Mouse (Mus musculus) liver, embryonic 12.5 days (tissue): Measurements from ENCODE around the gene Cabp1. TPM values are rescaled to one million over a fixed set of nuclear protein-coding genes. Genes with fewer than 3 reads are reported as not detected.

Experiments used
- ATAC-seq: fragments of 200-750 bp; cut with Nextera tagmentation; 2 replicates; pipeline ENCODE4 v1.8.0; 2017; ENCODE audit warnings: moderate number of reproducible peaks, mild to moderate bottlenecking, moderate library complexity
- H3K27ac ChIP-seq: fragments of 300-500 bp; sonication (generic); 2 replicates; pipeline ENCODE4 v1.5.1; 2016; ENCODE audit warnings: mild to moderate bottlenecking
- H3K27me3 ChIP-seq: fragments of 300-500 bp; sonication (generic); replicated peaks from 2 replicates; pipeline ENCODE4 v1.6.1; 2016; ENCODE audit warnings: mild to moderate bottlenecking, moderate library complexity
- H3K36me3 ChIP-seq: fragments of 300-500 bp; sonication (generic); 2 replicates; pipeline ENCODE4 v1.6.1; 2016; ENCODE audit warnings: mild to moderate bottlenecking, moderate library complexity
- H3K4me1 ChIP-seq: fragments of 300-500 bp; sonication (generic); 2 replicates; pipeline ENCODE4 v1.6.1; 2016
- H3K4me2 ChIP-seq: fragments of 300-500 bp; sonication (generic); 2 replicates; pipeline ENCODE4 v1.6.1; 2016; ENCODE audit warnings: mild to moderate bottlenecking, moderate library complexity
- H3K4me3 ChIP-seq: fragments of 300-500 bp; sonication (generic); 2 replicates; pipeline ENCODE4 v1.5.1; 2016; ENCODE audit warnings: mild to moderate bottlenecking, moderate library complexity
- H3K9ac ChIP-seq: fragments of 300-500 bp; sonication (generic); 2 replicates; pipeline ENCODE4 v1.6.1; 2016; ENCODE audit warnings: mild to moderate bottlenecking, moderate library complexity
- H3K9me3 ChIP-seq: fragments of 300-500 bp; sonication (generic); replicated peaks from 2 replicates; pipeline ENCODE4 v1.6.1; 2016; ENCODE audit warnings: mild to moderate bottlenecking, moderate library complexity
- WGBS: fragments of 180-500 bp; shearing (Covaris S2); methylation state at CpG from one replicate; pipeline ENCODE4 v1.1.7; 2016; ENCODE audit not compliant: insufficient replicate concordance; 5-methylcytosine and 5-hydroxymethylcytosine counted together
- polyA plus RNA-seq: library from polyadenylated mRNA; unstranded; fragments of >200 nt; fragmentation: Nextera tagmentation; extraction: Ambion mirVana; gene quantifications from 2 replicates; pipeline ENCODE4 v1.2.1, GENCODE M21; 2016

Cabp1 gene
- polyA plus RNA-seq = 0.20 and 0.36 TPM in 2 replicates

- H3K36me3 ChIP-seq = no peaks in the 10 kb centered on the region
- peaks cover 15% of the 10 kb centered on the region for H3K4me1 ChIP-seq
- H3K27ac ChIP-seq = no peak within 1 kb of the TSS
- H3K4me2 ChIP-seq = peak within 1 kb of the TSS; percentile 88
- peak within 1 kb of the TSS; percentile 33; the same call in 1 of the 2 replicates for H3K9ac ChIP-seq
- ATAC-seq = 0 out of 2 replicates have a peak, but pooled peaks have one; percentile 27
- H3K9me3 ChIP-seq = no peaks in the 10 kb centered on the region
- peaks cover 94% of the 10 kb centered on the region for H3K27me3 ChIP-seq
- WGBS = under 1% methylated on average over 96 of the region's 116 CpGs
- H3K4me3 ChIP-seq = peak within 1 kb of the TSS; percentile 59
Measured at GRCm38 (mm10) chr5:115193669-115194625, at the start of gene Cabp1. TSS of gene Cabp1 (minus strand) at chr5:115194381.

DNA sequence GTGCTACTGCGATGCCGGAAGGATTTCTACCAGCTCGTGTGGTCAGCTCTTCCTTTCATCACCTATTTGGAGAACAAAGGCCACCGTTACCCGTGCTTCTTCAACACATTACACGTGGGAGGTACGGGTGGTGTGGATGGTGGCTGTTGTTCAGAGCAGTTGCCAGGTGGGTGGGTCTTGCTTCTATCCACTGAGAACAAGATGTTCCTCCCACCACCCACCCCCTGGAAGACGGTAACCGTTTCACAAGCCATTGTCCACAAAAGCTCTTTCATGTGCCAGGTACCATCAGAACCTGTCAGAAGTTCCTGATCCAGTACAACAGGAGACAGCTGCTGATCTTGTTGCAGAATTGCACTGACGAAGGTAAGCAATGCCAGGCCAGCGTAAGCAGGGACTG, 46.0 kb upstream of the Cabp1 start:
- no peak overlapping the region for H3K4me3 ChIP-seq
- H3K4me2 ChIP-seq = no peak overlapping the region
- ATAC-seq = no peak
- H3K36me3 ChIP-seq = peaks cover 58% of the 10 kb centered on the region
- H3K9ac ChIP-seq = no peak overlapping the region
- no peak overlapping the region for H3K27ac ChIP-seq
- peaks cover 6% of the 10 kb centered on the region for H3K27me3 ChIP-seq
- H3K9me3 ChIP-seq = no peaks in the 10 kb centered on the region
- 88% methylated on average over 11 of the region's 11 CpGs for WGBS
- H3K4me1 ChIP-seq = peaks cover 29% of the 10 kb centered on the region

GRCm38 (mm10) chr5:115238729-115239195, 44.6 kb upstream of the Cabp1 start:
- peak overlapping the region; percentile 92 for H3K9ac ChIP-seq
- peaks cover 43% of the 10 kb centered on the region for H3K36me3 ChIP-seq
- H3K4me2 ChIP-seq = peak overlapping the region; percentile 92
- H3K9me3 ChIP-seq = no peaks in the 10 kb centered on the region
- peaks cover 32% of the 10 kb centered on the region for H3K4me1 ChIP-seq
- H3K27me3 ChIP-seq = peaks cover 19% of the 10 kb centered on the region
- peak overlapping the region; percentile 86 for H3K4me3 ChIP-seq
- H3K27ac ChIP-seq = peak overlapping the region; percentile 82
- ATAC-seq = no peak
- WGBS = 4% methylated on average over 11 of the region's 11 CpGs

DNA sequence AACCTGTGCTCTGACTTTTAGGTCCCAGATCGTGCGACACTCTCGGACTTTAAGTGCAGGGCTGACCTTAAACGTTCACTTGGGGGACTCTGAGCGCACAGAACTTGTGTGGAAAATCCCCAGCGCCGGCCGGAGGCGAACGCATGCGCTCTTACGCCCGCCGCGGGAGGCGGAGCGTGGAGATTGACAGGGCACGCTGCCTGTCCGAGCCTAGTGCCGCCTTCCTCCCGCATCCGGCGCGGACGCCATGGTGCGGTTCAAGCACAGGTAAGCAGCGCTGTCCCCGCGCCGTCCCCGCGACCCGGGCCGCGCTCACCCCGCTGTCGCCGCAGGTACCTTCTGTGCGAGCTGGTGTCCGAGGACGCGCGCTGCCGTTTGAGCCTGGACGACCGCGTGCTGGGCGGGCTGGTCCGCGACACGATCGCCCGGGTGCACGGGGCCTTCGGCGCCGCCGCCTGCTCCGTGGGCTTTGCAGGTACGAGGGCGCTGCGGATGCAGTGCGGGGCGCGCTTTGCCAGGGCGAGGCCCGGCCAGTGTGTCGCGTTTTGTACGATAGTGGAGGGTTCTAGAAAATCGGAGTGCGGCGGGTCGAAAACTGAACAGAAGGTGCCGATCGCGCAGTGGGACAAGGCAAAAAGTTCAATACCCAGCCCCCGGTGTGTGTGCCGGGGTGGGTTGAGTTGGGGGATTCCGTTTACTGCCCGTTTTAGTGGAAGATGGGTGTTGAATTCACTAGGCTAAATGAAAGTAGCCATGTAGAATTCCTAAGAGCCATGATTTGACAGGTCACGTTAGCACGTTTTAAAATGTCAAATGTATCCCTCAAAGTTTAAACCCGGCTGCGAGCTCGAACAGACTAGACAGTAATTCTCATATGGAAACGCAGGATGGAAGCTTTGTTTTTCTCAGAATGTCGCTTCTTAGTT, 43.9 kb upstream of the Cabp1 start:
- ATAC-seq = peak; percentile 90
- peak overlapping the region; percentile 92 for H3K4me2 ChIP-seq
- peak overlapping the region; percentile 82 for H3K27ac ChIP-seq
- H3K36me3 ChIP-seq = peaks cover 36% of the 10 kb centered on the region
- peak overlapping the region; percentile 86 for H3K4me3 ChIP-seq
- under 1% methylated on average over 88 of the region's 88 CpGs for WGBS
- peaks cover 32% of the 10 kb centered on the region for H3K4me1 ChIP-seq
- H3K9ac ChIP-seq = peak overlapping the region; percentile 92
- H3K9me3 ChIP-seq = no peaks in the 10 kb centered on the region
- H3K27me3 ChIP-seq = peaks cover 26% of the 10 kb centered on the region

- Histone ChIP-seq H3K4me2 (peak within 1 kb of the TSS; percentile 91), H3K9me3 (no peaks in the 10 kb centered on the region), H3K36me3 (peaks cover 14% of the 10 kb centered on the region), H3K27me3 (peaks cover 47% of the 10 kb centered on the region), H3K4me1 (peaks cover 32% of the 10 kb centered on the region), H3K27ac (peak within 1 kb of the TSS; percentile 46; the same call in 1 of the 2 replicates), H3K4me3 (peak within 1 kb of the TSS; percentile 63), H3K9ac (peak within 1 kb of the TSS; percentile 71)
- peak; percentile 48; the same call in 1 of the 2 replicates for ATAC-seq
- 2% methylated on average over 21 of the region's 21 CpGs for WGBS
Measured at GRCm38 (mm10) chr5:115235786-115236263, 41.6 kb upstream of the Cabp1 start, which contains the start of gene Pop5. TSS of gene Pop5 (plus strand) at chr5:115235836.

GRCm38 (mm10) chr5:115235323-115235771, 41.2 kb upstream of the Cabp1 start:
- H3K27ac ChIP-seq = peak overlapping the region; percentile 46; the same call in 1 of the 2 replicates
- peak overlapping the region; percentile 63 for H3K4me3 ChIP-seq
- ATAC-seq = 0 out of 2 replicates have a peak, but pooled peaks have one; percentile 10
- peaks cover 32% of the 10 kb centered on the region for H3K4me1 ChIP-seq
- peaks cover 9% of the 10 kb centered on the region for H3K36me3 ChIP-seq
- peak overlapping the region; percentile 71 for H3K9ac ChIP-seq
- peaks cover 48% of the 10 kb centered on the region for H3K27me3 ChIP-seq
- no peaks in the 10 kb centered on the region for H3K9me3 ChIP-seq
- H3K4me2 ChIP-seq = peak overlapping the region; percentile 91
- 2% methylated on average over 45 of the region's 45 CpGs for WGBS

- Histone ChIP-seq H3K4me1 (peaks cover 28% of the 10 kb centered on the region), H3K9me3 (no peaks in the 10 kb centered on the region), H3K36me3 (peaks cover under 1% of the 10 kb centered on the region; the same call in 1 of the 2 replicates), H3K27ac (no peak overlapping the region), H3K9ac (no peak overlapping the region), H3K4me3 (no peak overlapping the region), H3K27me3 (peaks cover 51% of the 10 kb centered on the region), H3K4me2 (no peak overlapping the region)
- 65% methylated on average over 6 of the region's 6 CpGs for WGBS
- ATAC-seq = no peak
Measured at GRCm38 (mm10) chr5:115234519-115234918, 40.3 kb upstream of the Cabp1 start.

DNA sequence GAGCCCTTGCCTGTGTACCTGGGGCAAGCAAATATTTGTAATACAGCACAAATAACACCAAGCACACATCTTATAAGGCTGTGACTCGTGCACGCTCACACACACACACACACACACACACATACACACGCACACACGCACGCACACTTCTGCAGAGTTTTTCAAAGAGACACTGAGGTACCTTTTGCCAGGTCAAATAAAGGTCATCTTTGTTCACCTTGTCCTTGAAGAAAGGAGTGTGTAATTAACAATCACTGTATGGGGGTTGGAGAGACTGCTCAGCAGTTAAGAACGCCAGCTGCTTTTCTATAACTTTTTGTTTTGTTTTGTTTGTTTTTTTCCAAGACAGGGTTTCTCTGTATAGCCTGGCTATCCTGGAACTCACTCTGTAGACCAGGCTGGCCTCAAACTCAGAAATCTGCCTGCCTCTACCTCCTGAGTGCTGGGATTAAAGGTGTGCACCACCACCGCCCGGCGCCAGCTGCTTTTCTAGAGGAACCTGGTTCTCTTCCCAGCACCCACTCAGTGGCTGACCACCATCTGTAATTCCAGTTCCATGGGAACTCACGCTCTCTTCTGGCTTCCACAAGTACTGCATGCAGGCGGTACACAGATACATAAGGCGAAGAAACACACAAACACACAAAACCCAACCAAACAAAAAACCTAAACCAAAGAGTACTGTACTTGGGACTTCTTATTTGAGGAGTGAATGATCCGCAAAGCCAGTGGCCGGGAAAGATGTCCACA, 39.0 kb upstream of the Cabp1 start:
- no peak for ATAC-seq
- Histone ChIP-seq H3K27ac (no peak overlapping the region), H3K9ac (no peak overlapping the region), H3K4me3 (no peak overlapping the region), H3K27me3 (peaks cover 54% of the 10 kb centered on the region), H3K36me3 (no peaks in the 10 kb centered on the region), H3K4me2 (no peak overlapping the region), H3K9me3 (no peaks in the 10 kb centered on the region), H3K4me1 (peaks cover 17% of the 10 kb centered on the region)
- WGBS = 83% methylated on average over 14 of the region's 14 CpGs

DNA sequence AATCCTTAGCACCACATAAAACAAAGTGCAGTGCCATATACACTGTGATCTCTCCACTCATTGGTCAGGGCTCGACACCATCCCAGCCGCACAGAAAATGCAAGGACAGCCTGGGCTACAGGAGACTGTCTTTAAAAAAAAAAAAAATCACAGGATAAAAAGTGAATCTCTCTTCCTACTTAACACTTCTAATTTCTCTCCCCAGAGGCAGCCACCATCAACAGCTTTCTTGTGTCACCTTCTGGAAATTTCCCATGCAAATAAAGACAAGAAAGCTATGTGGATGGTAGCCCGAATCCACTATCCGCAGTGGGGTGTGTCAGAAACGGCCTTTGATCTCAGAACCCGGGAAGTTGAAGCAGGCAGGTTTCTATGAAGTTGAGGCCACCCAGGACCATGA, 38.3 kb upstream of the Cabp1 start:
- no peak for ATAC-seq
- no peak overlapping the region for H3K4me2 ChIP-seq
- H3K27ac ChIP-seq = no peak overlapping the region
- H3K27me3 ChIP-seq = peaks cover 54% of the 10 kb centered on the region
- H3K9ac ChIP-seq = no peak overlapping the region
- H3K36me3 ChIP-seq = no peaks in the 10 kb centered on the region
- no peak overlapping the region for H3K4me3 ChIP-seq
- H3K4me1 ChIP-seq = peaks cover 16% of the 10 kb centered on the region
- 63% methylated on average over 6 of the region's 6 CpGs for WGBS
- H3K9me3 ChIP-seq = no peaks in the 10 kb centered on the region

DNA sequence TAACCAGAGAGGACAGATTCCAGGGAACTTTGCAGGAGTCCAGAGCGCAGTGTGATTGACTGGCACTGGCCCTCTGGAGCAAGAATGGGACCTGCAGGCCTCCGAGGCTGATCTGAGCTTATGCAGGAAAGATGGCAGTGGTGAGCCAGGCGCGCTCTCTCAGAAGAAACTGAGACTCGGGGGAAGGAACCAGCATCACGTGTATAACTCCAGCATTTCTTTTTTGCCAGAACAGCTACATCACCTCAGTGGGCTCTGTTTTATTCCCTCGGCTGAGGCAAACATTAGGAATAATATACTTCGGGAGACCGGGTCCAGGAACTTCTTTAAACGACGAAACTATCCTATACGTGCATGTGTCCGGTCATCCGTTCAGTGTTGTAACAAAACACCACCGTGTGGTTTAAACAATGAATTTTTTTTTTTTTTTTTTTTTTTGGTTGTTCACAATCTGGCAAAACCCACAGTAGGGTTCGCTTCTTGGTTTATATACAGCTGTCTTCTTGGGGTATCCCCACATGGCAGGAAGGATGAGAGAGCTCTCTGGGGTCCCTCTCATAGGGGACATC, 37.5 kb upstream of the Cabp1 start:
- Histone ChIP-seq H3K4me2 (no peak overlapping the region), H3K4me1 (peaks cover 12% of the 10 kb centered on the region)

More for the DNA sequence above, 37.5 kb upstream of the Cabp1 start:
- Histone ChIP-seq H3K27ac (no peak overlapping the region), H3K27me3 (peaks cover 55% of the 10 kb centered on the region), H3K9ac (no peak overlapping the region), H3K9me3 (no peaks in the 10 kb centered on the region), H3K4me3 (no peak overlapping the region), H3K36me3 (no peaks in the 10 kb centered on the region)
- 58% methylated on average over 16 of the region's 16 CpGs for WGBS
- ATAC-seq = no peak
